Mouse (Mus musculus) gastrocnemius, postnatal 14 days (tissue): ENCODE data around the gene Cacng4. TPM values are rescaled to one million over a fixed set of nuclear protein-coding genes. Genes with fewer than 3 reads are reported as not detected.

Experiments used
- DNase-seq: peaks from one replicate; pipeline ENCODE4 v3.0.0; 2021; ENCODE audit warnings: mixed read lengths
- intact Hi-C: fragments of 180-260 bp; cut with DNase I; formaldehyde crosslinking; loops from one replicate; pipeline ENCODE4 v1.15.1; 2025; ENCODE audit warnings: low total_unique reads
- total RNA-seq, 2 experiments: library from RNA; stranded (reverse); gene quantifications; 2 replicates each; pipeline ENCODE4 v1.2.3; 2021

Gene Cacng4
- total RNA-seq, 2 experiments from 2014 or later, result 0.37 to 0.53 TPM

DNA sequence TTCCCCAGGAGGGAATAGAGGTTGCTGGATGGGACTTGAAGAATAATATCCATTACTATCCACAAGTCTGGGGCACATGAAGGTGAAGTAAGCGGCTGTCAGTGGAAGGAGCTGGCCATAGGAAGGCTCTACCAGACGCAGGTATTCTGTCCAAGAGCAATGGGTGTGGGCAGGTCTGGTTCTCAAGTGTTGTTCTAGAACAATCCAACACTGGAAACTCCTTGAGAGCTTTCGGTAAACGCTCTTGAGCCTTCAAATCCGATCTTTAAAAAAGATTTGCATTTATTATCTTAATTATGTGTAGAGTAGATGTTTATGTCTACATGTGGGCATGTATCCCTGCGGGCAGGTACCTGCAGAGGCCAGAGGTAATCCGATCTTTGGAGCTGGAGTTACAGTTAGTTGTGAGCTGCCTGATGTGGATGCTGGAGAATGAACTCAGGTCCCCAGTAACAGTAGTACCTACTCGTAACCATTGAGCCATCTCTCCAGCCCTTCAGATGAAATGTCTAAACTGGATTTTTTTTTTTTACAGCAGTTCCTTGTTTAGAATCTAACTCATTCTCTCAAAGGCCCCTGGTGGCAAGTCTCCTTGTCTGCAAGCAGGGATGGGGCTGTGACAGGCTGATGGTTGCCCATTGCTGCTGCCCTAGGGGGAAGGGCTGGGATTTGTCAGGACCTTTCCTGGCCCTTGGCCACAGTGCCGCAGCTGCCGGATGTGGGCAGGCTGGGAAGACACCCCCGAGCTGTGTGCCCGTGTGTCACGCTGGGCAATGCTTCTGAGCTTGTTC lies 66.1 kb downstream of the Cacng4 start:
- intact Hi-C loops, result no loop called here
- peak; percentile 66 for DNase-seq

DNA sequence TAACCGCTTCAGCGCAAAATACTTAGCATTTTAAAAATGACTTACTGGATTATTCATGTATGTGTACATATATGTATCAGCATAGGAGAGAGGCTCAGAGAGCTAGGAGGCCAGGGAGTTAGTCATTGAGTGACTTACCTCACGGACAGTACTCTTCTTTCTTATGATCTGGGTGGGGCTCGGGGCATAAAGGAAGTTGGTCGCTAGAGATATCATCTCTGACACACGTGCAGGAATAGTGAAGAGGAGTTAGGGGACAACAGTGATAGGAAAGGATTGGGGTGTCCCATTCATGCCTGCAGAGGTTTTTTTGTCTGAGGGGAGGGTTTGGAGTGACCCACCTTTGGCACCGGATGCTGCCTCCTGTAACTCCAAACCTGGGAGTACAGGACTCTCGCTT lies 69.8 kb downstream of the Cacng4 start:
- no peak for DNase-seq
- intact Hi-C loops, result no loop called here

DNA sequence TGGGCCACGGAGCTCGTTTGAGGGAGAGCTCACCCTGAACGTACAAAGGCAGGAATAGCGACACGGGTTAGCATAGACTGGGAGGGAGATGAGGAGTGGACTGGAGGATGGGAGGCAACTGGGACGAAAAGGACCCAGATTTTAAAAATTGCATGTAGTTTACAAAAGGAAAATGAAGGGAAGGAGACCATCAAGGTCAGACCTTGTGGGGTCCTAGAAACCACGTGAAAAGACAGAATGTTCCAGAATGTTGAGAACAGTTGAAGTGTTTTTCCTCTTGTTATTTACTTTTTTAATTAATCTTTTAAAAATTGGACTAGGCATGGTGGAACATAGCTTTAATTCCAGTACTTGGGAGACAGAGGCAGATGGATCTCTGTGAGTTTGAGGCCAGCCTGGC lies 73.3 kb downstream of the Cacng4 start:
- DNase-seq, result no peak
- intact Hi-C loops, result no loop called here

DNA sequence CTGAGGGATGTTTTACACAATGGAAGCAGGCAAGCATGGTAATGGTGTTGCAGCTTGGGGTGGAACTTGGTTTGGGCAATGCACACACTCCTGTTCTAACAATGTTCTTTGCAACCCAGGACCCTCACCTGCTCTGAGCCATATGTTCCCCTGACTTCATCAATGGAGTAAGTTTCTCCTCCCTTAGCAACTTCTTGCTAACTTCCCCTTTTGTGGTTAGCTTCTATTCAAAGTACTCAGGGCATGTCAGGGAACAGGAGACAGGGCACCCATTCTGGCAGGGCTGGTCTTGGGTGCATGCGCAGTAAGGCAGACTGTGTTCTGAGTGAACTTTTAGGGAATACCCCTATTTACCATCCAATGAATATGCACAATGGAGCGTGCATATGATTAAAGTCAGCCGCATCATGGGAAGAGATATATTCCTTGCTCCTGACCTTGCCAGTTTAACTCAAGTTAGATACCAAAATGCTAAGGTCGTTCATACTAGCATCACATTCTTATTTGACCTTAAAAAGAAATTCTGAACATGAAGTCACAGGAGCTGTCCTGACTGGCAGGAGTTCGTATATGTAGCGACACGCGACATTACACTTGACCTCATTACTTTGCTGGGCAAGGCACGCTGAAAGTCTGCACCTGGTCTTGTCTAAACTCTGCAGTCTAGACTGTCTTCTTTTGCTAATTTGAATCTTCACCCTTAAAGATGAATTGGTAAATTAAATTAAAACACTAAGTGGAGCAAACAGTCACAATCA lies 73.9 kb downstream of the Cacng4 start:
- DNase-seq, result no peak
- intact Hi-C loops, result no loop called here

DNA sequence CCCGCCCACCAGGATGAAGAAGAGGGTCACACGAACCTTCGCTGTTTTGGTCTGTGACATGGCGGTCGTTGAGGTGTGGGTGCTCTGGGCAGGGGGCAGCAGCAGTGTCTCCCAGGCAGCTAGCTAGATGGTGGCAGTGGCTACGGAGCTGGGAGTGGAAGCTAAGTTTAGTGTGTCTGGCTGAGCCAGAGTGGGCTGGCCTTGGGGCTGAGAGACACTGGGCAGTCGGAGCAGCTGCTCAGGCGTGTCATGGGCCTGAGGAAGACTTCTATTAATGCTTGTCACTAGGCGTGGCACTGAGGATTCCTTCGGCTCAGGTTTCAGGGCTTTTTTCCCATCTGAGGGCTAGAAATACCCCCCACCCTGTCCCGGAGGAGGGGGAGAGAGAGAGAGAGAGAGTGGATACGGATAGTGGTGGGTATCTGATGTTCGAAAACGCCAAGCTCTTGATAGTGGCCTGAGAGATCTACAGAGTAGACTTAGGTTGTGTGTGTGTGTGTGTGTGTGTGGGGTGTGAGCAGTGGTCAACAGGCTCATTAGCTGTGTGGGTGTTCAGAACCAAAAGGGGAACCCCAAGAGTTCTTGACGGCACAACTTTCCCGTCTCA lies 77.9 kb downstream of the Cacng4 start, which contains the start of gene Cacng1:
Gene Cacng1, minus strand, starts transcription at position 191 of the 607 bp plus-strand sequence.
- peak; percentile 75 for DNase-seq
- intact Hi-C loops, result no loop called here

DNA sequence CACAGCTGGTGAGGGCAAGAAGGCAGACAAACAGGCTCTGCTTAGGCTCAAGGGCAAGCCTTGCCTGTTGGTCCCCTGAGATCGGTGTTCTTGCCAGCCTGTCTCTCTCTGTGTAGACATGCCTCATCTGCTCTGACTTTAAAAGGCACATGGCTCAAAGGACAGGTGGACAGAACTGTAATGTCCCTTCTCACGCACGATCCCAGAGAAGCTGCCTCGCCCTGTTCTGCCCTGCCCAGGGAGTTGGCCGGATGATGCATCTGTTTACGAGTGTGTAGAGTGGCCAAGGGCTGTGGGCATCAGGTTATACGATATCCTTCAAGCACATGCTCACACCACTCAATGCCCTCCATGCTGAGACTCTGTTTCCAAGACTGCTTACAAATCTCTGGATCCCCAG lies 80.0 kb downstream of the Cacng4 start:
- peak; percentile 50 for DNase-seq
- intact Hi-C loops, result no loop called here

DNA sequence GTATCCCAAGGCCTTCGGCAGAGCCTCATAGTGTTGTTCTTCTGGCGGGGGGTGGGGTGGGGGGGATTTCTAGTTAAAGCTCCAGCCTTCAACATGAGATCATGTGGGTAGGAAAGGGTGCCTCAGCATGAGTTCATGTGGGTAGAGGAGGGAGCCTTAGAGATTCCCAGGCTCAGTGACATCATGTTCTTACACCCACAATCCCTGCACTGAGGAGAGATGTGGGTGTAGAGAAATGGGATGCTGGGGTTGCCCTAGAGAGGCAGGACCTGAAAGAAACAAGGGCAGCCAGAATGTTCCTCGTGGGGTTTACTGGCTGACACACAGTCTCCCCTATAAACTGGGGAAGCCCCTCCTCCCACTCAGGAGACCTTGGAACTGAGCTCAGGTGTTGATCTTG lies 84.0 kb downstream of the Cacng4 start:
- no peak for DNase-seq
- intact Hi-C loops, result no loop called here

DNA sequence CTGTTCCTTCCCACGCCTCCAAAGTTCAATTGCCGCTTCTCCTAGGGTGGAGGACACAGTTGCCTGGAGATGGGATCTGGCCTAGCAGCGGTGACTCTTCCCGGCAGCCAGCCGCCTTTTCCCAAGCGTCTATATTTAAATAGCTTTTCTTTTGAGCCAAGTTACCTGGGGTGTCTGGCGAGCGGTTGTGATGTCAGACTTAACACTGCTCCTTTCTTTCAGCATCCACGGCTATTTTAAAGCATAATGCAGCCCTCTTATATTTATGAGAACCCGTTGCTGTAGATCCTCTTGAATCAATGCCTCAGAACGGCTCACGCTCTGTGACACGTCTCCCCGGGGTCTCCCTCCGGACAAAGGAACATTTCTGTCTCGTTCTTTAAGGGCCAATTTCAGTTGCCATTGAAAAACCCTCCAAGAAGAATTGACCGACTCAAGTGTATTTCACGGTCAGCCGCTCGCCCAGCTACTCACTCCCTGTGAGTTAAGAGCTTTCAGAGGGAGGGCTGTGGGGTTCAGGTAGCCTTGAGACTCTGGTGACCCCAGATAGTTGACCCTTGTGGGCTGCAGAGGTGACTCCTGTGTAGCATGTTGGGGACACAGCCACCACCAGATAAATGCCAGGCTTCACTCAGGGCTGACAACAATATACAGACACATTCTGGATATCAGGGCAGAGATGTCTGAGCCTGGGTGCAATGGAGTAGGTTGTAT lies 86.3 kb downstream of the Cacng4 start:
- intact Hi-C loops, result no loop called here
- DNase-seq, result no peak

DNA sequence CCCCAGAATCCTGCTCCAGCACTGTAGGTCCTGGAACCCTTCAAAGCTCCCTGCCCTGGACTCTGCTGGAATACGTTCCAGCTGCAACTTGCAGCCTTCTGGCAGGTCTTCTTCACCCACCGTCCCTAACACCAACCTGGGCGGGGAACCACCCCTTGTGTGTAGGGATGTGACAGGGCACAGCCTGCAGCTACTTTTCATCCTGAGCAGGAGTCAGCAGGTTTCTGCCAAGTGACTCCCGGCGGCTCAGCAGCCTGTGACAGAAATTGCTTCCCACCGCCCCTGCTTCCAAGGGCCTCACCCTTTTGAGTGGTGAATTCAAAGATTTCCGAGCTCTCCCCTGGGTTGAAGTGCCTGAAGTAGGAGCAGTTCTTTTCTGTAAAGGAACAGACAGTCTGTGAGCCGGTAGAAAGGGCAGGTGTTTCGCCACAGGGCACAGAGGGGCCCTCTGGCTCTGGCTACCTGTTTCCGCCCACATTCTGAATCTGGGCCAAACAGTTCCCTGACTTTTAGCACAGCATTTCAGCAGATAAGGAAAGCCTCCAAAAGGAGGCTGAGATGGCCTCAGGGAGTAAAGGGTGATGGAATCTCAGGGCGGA lies 88.8 kb downstream of the Cacng4 start:
- intact Hi-C loops, result no loop called here
- no peak for DNase-seq

DNA sequence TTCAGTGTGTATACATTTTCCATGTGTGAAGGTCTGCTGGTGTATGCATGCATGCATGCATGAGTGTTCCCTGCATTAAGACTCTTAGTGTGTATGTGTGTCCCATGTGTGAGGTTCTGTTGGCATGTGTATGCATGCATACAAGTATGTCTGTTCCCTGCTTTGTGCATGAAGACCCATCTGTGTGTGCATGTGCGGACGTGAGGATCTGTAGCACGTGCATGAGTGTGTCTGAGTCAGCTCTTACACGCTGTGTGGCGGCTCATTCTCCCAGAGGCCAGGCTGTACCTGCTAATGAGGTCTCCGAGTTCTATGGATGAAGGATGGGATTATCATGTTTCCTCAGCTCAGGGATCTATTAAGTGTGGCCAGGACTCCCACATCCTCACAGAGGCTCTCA lies 89.3 kb downstream of the Cacng4 start:
- intact Hi-C loops, result no loop called here
- no peak for DNase-seq

DNA sequence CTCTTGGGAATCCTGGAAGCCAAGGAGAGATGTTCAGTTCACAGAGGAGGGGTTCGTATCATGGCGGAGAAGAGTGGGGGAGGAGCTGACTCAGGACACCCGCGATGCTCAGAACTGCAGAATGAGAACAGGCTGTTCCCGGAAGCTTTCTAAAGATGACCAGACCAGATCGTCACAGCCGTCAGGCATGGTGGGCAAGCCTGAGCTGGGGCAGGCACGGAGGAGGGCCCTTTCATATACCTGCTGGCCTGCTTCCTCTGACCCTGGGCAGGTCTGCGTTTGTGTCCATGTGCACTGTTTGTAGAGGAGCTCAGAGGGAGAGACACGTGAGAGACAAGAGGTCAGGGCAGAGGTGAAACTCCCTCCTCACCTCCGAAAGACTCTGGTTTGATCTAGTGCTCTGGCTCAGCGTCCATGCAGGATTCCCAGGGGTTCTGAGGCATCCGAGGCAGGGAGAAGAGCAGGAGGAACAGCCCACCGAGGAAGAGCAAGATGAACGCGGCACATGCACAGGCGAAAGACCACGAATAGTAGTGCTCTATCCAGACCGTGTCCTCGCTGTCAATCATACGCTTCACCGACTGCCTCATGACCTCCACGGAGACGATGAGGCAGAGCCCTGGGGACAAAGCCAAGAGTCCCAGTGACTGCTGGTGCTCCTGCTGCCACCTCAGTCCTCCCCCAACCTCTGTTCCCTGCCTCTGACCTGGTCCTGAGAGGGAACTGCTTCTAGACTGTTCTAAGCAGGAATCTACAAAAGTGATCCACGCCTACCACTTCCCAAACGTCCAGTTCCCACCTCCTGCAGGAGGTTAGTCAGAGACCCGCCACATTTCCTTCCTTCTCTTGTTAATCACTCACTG lies 90.9 kb downstream of the Cacng4 start:
- intact Hi-C loops, result no loop called here

DNA sequence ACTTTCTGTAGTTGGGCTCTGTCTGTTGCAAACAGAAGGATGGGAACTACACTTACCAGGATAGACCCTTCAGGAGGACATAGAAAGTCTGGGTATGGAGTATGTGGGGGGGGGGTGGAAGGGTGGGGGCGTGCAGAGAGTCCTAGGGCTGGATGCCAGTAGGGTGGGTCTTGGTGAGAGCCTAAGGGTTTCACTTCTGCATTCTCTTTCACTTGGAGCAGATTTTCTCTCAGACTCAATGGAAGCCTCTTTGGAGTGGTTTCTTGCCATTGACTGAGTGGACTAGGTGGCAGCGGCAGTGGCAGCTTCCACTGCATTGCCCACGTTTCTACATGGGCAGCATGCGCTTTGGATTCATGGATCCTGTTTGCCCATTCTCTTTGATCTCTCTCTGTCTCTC lies 94.4 kb downstream of the Cacng4 start:
- intact Hi-C loops, result no loop called here

More for the DNA sequence above, 90.9 kb downstream of the Cacng4 start:
- DNase-seq, result peak; percentile 9

DNA sequence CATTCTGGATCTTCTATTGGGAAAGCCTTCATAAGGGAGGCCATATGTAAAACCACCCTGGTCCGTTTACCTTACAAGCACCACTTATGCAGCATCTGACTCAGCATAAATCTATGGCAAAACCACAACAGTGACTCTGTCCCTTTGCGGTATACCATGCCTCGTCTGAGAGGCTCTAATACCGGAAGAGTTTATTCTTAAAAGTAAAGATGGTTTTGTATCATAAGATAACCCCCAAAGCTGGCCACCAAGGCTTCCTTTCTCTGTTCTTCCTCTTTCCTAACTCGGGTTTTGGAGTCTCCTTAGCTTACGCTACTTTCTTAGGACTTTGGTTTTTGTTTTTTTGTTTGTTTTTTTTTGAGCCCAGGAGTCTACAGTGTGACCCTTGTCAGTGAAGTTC lies 101.0 kb downstream of the Cacng4 start:
- DNase-seq, result no peak
- intact Hi-C loops, result no loop called here

More for the DNA sequence above, 94.4 kb downstream of the Cacng4 start:
- no peak for DNase-seq

DNA sequence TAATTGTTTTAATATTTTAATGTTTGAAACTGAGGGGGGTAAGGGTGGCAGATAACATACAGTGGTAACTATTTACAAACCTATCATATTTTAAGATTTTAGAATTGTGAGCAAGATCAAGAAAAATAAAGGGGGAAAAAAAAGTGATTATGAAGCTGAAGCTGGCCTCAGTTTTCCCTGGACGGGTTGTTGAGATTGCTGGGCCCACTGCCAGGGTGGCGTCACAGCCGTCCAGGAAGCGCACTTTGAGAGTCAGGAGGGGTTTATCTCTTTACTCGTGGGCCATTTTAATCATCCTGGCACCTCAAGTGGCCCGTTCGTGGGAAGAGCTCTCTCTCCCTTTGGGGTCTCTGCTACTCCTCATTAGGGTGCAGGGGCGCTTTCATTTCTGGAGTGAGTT lies 102.8 kb downstream of the Cacng4 start:
- DNase-seq, result no peak
- intact Hi-C loops, result no loop called here

DNA sequence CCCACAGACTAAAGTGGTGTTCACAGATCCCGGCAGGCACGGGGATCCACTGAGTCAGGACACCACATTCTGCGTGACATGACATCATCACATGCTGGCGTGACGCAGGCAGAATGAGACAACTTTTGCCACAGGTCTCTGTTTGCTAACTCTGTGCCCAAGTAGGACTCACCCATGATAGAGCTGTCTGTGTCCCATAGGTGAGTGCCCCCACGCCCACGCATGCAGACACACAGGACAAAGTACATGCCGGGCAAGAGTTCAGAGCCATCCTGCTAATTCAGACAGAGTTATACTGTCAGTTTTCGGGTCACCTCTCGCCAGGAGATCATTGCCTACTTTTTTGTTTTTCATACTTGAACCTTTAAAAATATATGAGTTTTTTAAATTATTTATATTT lies 105.9 kb downstream of the Cacng4 start:
- intact Hi-C loops, result no loop called here

DNA sequence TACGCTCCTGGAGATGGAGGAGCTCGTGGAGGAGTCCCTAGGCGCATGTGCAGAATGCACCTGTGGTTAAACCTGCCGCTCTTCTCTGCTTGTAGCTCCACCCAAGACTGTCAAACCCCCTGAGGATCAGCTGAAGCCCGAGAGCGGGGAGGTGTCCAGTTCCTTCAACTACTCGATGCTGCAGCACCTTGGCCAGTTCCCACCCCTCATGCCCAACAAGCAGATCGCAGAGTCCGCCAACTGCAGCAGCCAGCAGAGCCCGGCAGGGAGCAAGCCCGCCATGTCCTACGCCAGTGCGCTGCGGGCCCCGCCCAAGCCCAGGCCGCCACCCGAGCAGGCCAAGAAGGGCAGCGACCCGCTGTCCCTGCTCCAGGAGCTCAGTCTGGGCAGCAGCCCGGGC lies 108.1 kb downstream of the Cacng4 start:
- intact Hi-C loops, result no loop called here
- no peak for DNase-seq

More for the DNA sequence above, 105.9 kb downstream of the Cacng4 start:
- DNase-seq, result no peak

DNA sequence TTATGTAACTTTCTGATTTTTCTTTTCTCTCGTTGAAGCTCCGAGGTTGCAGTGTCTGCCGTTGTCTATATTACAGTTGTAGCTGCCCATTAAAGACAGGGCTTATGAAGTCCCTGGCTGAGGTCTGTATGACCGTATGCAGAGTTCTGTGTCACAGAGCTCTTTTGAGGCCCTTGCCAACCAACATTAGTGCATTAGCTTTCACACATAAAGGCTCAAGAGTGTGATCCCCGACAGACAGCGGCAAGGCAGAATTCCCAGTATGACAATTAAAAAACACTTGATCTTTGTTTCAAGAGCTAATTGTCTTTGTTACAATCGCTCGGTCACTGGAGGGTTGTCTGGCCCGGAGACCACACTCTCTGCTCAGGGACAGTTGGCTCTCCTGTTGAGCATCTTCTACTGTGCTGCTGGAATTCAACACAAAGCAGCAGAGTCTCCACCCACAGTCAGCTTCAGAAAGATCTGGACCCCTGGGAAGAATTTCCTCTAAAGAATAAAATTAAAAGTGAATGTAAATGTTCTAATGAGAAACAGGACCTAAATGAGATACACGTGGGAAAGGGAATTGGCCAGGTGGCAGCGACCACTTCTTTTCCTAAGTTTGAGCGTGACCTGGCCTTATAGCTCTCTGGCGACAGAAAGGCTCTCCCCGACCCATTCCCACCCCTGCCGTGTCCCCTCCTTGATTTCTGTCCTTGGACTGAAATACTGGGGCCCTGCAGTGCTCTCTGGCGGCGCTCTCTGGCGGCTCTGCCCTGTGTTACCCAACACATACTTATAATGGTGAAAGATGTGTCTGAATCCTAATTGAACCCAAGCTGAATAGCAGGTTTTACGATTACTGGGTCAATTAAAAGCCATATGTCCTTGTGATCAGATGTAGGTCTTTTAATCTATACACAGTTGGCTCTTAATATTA lies 110.6 kb downstream of the Cacng4 start:
- DNase-seq, result no peak
- intact Hi-C loops, result no loop called here
